Mouse (Mus musculus): Measurements from ENCODE around the gene Mettl8.

DNA sequence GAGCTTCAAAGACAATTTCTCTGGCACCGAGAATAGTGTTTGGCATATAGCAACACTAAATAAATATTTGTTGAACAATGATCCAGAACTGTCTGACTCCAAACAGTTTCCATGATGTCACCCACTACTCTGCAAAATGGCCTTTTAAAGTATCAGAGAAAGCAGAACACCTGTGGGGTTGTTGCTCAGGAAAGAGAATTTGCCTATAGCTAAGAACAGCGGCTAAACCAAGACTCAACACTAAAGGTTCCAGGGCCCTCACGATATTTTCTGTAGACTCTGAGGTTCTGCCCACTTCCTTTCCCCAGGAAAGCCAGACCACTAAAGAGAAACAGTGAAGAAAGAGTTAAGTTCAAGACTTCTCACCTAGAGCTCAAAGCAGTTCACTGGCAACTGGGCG is 122.4 kb downstream of the Mettl8 start:
- no peak for TF ChIP-seq CTCF (IDR thresholded peaks at IDR 0.05; ENCODE audit: extremely low read depth, insufficient read depth, low read length)
- no peak for TF ChIP-seq POLR2A (IDR thresholded peaks at IDR 0.05; ENCODE audit: extremely low read depth, insufficient read depth, low read length)
